Mouse (Mus musculus): Measurements from ENCODE around the gene Metap1. TPM values are rescaled to one million over a fixed set of nuclear protein-coding genes. Genes with fewer than 3 reads are reported as not detected.

Metap1 gene
- polyA plus RNA-seq (2021; fragmentation: Nextera tagmentation): 19.8 and 21.6 TPM in 2 replicates
- long read RNA-seq, experiment 1, transcript Metap1-201 (11 exons, 2,686 nt): major isoform, 145 of 174 reads
- long read RNA-seq, experiment 1, partial matches to known transcripts: 13 of 174 reads
- long read RNA-seq, experiment 1, other reads (novel, unspliced or antisense): 16 of 174 reads
- long read RNA-seq, experiment 2, transcript Metap1-201 (11 exons, 2,686 nt): major isoform, 19 of 46 reads
- long read RNA-seq, experiment 2, partial matches to known transcripts: 6 of 46 reads
- long read RNA-seq, experiment 2, other reads (novel, unspliced or antisense): 21 of 46 reads

GRCm38 (mm10) chr3:138489327-138490033 lies at the start of gene Metap1:
TSS of gene Metap1 (minus strand) at chr3:138489515.

GRCm38 (mm10) chr3:138526073-138526915 lies 37.0 kb upstream of the Metap1 start, which contains the start of gene Eif4e:
TSS of gene Eif4e (plus strand) at chr3:138526179.

GRCm38 (mm10) chr3:138442612-138443464 lies 46.5 kb downstream of the Metap1 start, which contains the start of gene Adh5:
TSS of gene Adh5 (plus strand) at chr3:138443093.

GRCm38 (mm10) chr3:138415121-138415690 lies 74.1 kb downstream of the Metap1 start, which contains the start of gene Adh4:
TSS of gene Adh4 (plus strand) at chr3:138415466.

Other genes starting within 250 kb of the Metap1 start
- 0.44 and 0.72 TPM in 2 replicates for gene Adh1, start 228.5 kb downstream of the Metap1 start, polyA plus RNA-seq (2021; fragmentation: Nextera tagmentation)
- gene Adh6a, start 176.2 kb downstream of the Metap1 start, polyA plus RNA-seq (2021; fragmentation: Nextera tagmentation): not detected in 2 replicates
- gene Adh6b, start 147.7 kb downstream of the Metap1 start, polyA plus RNA-seq (2021; fragmentation: Nextera tagmentation): not detected in 2 replicates
- not detected in 2 replicates for gene Adh4, start 74.0 kb downstream of the Metap1 start, polyA plus RNA-seq (2021; fragmentation: Nextera tagmentation)
- gene Adh5, start 46.4 kb downstream of the Metap1 start, polyA plus RNA-seq (2021; fragmentation: Nextera tagmentation): 85.1 and 101 TPM in 2 replicates
- gene Eif4e, start 36.7 kb upstream of the Metap1 start, polyA plus RNA-seq (2021; fragmentation: Nextera tagmentation): 120 and 173 TPM in 2 replicates

Data from left cerebral cortex, adult 6 months (tissue).